Mouse (Mus musculus) liver, postnatal 0 days (tissue): Measurements from ENCODE around the gene Cd93. TPM values are rescaled to one million over a fixed set of nuclear protein-coding genes. Genes with fewer than 3 reads are reported as not detected.

Source experiments
- ATAC-seq: fragments of 200-750 bp; cut with Nextera tagmentation; 2 replicates; pipeline ENCODE4 v1.8.0; 2017; ENCODE audit warnings: mild to moderate bottlenecking, moderate library complexity
- DNase-seq: peaks from one replicate; pipeline ENCODE4 v3.0.0-alpha.2; 2016
- H3K27ac ChIP-seq: fragments of 300-500 bp; sonication (generic); 2 replicates; pipeline ENCODE4 v1.5.1; 2014; ENCODE audit warnings: antibody characterized with exemption, moderate library complexity, mild to moderate bottlenecking, low read depth
- H3K27me3 ChIP-seq: fragments of 300-500 bp; sonication (generic); 2 replicates; pipeline ENCODE4 v1.6.1; 2014; ENCODE audit warnings: low read length, control low read depth, mixed read lengths; ENCODE audit not compliant: insufficient read depth
- H3K36me3 ChIP-seq: fragments of 300-500 bp; sonication (generic); replicated peaks from 2 replicates; pipeline ENCODE4 v1.6.1; 2014; ENCODE audit warnings: mild to moderate bottlenecking, control low read depth, low read length, moderate library complexity, mixed read lengths; ENCODE audit not compliant: insufficient read depth
- H3K4me1 ChIP-seq: fragments of 300-500 bp; sonication (generic); 2 replicates; pipeline ENCODE4 v1.6.1; 2014; ENCODE audit warnings: antibody characterized with exemption, mild to moderate bottlenecking, control low read depth; ENCODE audit not compliant: insufficient read depth
- H3K4me2 ChIP-seq: fragments of 300-500 bp; sonication (generic); 2 replicates; pipeline ENCODE4 v1.6.1; 2014; ENCODE audit warnings: low read depth, mild to moderate bottlenecking, low read length, moderate library complexity, mixed read lengths
- H3K4me3 ChIP-seq: fragments of 300-500 bp; sonication (generic); 2 replicates; pipeline ENCODE4 v1.5.1; 2014; ENCODE audit warnings: low read depth, low read length
- H3K9ac ChIP-seq: fragments of 300-500 bp; sonication (generic); replicated peaks from 2 replicates; pipeline ENCODE4 v1.6.1; 2014; ENCODE audit warnings: mild to moderate bottlenecking, moderate library complexity
- H3K9me3 ChIP-seq: fragments of 300-500 bp; sonication (generic); 2 replicates; pipeline ENCODE4 v1.6.1; 2016; ENCODE audit warnings: mild to moderate bottlenecking, control low read depth, low read length, mixed read lengths
- CTCF ChIP-seq: sonication (generic); IDR thresholded peaks from 2 replicates; pipeline ENCODE4 v1.5.1; 2016; ENCODE audit warnings: antibody characterized with exemption, low read depth
- EP300 ChIP-seq: IDR thresholded peaks from 2 replicates; pipeline ENCODE4 v1.6.1; 2016; ENCODE audit warnings: antibody characterized with exemption, low read depth, mild to moderate bottlenecking
- WGBS: fragments of 180-500 bp; shearing (Covaris S2); extraction: QIAGEN DNeasy Blood & Tissue Kit; methylation state at CpG from one replicate; pipeline ENCODE4 v1.1.7; 2014; ENCODE audit not compliant: insufficient replicate concordance; 5-methylcytosine and 5-hydroxymethylcytosine counted together
- polyA plus RNA-seq: library from polyadenylated mRNA; unstranded; fragments of >200 nt; fragmentation: Nextera tagmentation; extraction: Ambion mirVana; gene quantifications from 2 replicates; pipeline ENCODE4 v1.2.1, GENCODE M21; 2015

Gene Cd93
- polyA plus RNA-seq, 1 experiment from 2014 or later, result 3.3 TPM

DNA sequence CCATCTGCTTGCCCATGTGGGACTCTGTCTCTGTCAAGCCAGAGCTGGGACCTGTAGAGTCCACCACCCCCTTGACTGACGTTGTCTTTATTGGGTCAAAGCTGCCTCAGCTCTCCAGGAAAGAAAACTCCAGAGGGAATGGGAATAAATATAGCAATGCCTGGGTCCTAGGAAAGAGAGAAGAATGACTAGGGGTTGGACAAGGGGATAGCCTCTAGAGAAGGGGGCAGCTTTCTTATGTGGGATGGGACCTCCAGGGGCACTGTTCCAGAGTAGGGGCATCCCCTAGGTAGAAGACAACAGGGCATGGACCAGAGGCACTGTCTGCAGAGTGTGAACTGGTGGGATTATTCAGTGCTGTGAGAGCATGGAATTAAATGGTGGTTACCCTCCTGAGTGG, 33.5 kb downstream of the Cd93 start:
- Histone ChIP-seq H3K4me3 (no peak overlapping the region), H3K27me3 (peaks cover 22% of the 10 kb centered on the region), H3K4me1 (peaks cover 11% of the 10 kb centered on the region; the same call in 1 of the 2 replicates), H3K27ac (no peak overlapping the region), H3K4me2 (no peak overlapping the region), H3K9me3 (no peaks in the 10 kb centered on the region), H3K9ac (no peak overlapping the region), H3K36me3 (no peaks in the 10 kb centered on the region)
- WGBS, result 65% methylated on average over 1 of the region's 1 CpGs
- no peak for TF ChIP-seq EP300
- ATAC-seq, result no peak
- DNase-seq, result no peak

DNA sequence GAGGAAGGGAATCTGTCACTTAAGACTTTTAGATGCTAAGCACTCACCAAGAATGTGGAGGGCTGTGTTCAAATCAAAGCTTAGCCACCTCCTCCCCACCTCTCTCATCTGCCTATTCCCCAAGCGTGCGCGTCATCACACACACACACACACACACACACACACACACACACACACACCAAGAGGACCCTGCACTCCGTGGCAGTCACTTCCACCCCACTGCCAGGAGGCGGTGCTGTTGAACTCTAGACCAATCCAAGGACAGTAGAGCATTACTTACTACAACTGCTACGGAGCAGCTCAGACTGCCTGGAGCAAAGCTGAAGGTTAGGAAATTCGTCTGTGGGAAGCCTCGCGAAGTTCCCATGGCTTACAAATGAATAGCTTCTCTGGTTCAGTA, 34.2 kb downstream of the Cd93 start:
- Histone ChIP-seq H3K9ac (no peak overlapping the region), H3K27ac (no peak overlapping the region), H3K4me3 (no peak overlapping the region), H3K4me1 (peaks cover 11% of the 10 kb centered on the region; the same call in 1 of the 2 replicates), H3K27me3 (peaks cover 22% of the 10 kb centered on the region), H3K36me3 (no peaks in the 10 kb centered on the region), H3K4me2 (no peak overlapping the region), H3K9me3 (no peaks in the 10 kb centered on the region)
- ATAC-seq, result peak; percentile 72
- TF ChIP-seq EP300 (no peak), CTCF (peak; percentile 93)
- WGBS, result 6% methylated on average over 9 of the region's 9 CpGs
- DNase-seq, result peak; percentile 82

DNA sequence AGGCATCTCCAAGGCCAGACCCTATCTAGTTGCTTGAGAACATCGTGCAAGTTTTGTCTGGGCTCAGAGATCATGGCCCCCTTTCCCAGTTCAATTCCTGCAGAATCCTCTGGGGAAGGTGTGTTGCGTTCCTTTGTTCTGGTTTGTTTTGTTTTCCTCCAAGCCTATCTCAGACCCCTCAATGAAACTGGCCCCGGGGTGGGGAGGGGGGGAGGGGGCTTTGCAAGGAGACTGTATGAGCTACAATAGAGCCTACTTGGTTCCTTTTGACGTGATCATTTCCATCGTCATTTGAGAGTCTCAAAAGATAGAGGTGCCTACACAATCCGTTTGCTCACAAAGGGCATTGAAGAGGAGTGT, 34.6 kb downstream of the Cd93 start:
- Histone ChIP-seq H3K4me2 (peak overlapping the region; percentile 68), H3K27ac (peak overlapping the region; percentile 76; the same call in 1 of the 2 replicates), H3K4me3 (peak overlapping the region; percentile 53; the same call in 1 of the 2 replicates), H3K9me3 (no peaks in the 10 kb centered on the region), H3K4me1 (peaks cover 11% of the 10 kb centered on the region; the same call in 1 of the 2 replicates), H3K36me3 (no peaks in the 10 kb centered on the region), H3K27me3 (peaks cover 22% of the 10 kb centered on the region), H3K9ac (no peak overlapping the region)
- DNase-seq, result no peak
- TF ChIP-seq EP300 (no peak), CTCF (no peak)
- ATAC-seq, result no peak
- 9% methylated on average over 6 of the region's 6 CpGs for WGBS

DNA sequence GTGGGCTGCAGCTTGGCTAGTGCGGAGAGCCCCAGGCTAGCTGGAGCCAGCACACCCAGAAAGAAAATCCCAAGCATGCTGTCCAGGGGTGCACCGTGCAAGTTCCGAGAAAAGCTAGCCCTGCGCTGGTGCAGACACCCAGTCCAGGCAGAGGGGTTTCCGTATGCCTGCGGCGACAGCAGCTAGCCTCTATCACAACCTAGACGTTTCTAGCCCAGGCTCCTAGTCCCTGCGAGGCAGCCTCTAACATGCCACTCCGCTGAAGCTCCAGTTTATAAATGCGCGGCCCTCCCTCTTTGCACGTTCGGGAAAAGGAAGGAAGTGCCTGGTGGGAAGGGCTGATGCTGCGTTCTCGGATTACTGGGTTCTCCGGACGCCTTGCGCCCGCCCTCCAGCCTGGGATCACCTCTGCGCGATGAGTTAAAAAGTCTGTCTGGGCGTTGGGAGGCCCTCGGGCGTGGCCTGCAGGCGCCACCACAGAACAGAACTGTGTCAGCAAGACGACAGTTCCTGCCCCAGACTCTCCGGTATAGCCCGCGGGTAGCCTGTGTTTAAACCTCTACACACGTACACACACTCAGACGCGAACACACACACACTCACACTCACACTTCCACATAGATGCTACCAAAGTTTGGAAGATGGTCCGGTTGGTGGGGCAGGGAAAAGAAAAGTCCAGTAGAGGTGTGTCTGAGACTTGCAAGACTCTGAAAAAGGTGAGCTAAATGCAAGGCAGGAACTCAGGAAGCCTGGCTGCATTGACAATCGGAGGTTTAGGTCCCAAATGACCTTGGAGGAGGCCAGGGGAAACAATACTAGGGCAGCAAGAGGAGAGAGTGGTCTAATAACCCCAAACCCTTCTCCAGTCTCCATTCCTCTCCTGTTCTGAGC, 35.2 kb downstream of the Cd93 start, which contains the start of gene Thbd:
Gene Thbd, minus strand, starts transcription at position 319 of the 891 bp plus-strand sequence.
- Histone ChIP-seq H3K9me3 (no peaks in the 10 kb centered on the region), H3K27ac (peak within 1 kb of the TSS; percentile 76), H3K27me3 (peaks cover 22% of the 10 kb centered on the region), H3K9ac (peak within 1 kb of the TSS; percentile 51), H3K4me3 (peak within 1 kb of the TSS; percentile 53), H3K4me2 (peak within 1 kb of the TSS; percentile 68), H3K36me3 (no peaks in the 10 kb centered on the region), H3K4me1 (peaks cover 11% of the 10 kb centered on the region; the same call in 1 of the 2 replicates)
- 2% methylated on average over 35 of the region's 35 CpGs for WGBS
- DNase-seq (peak; percentile 56), ATAC-seq (peak; percentile 59)
- no peak for TF ChIP-seq CTCF
- no peak for TF ChIP-seq EP300

DNA sequence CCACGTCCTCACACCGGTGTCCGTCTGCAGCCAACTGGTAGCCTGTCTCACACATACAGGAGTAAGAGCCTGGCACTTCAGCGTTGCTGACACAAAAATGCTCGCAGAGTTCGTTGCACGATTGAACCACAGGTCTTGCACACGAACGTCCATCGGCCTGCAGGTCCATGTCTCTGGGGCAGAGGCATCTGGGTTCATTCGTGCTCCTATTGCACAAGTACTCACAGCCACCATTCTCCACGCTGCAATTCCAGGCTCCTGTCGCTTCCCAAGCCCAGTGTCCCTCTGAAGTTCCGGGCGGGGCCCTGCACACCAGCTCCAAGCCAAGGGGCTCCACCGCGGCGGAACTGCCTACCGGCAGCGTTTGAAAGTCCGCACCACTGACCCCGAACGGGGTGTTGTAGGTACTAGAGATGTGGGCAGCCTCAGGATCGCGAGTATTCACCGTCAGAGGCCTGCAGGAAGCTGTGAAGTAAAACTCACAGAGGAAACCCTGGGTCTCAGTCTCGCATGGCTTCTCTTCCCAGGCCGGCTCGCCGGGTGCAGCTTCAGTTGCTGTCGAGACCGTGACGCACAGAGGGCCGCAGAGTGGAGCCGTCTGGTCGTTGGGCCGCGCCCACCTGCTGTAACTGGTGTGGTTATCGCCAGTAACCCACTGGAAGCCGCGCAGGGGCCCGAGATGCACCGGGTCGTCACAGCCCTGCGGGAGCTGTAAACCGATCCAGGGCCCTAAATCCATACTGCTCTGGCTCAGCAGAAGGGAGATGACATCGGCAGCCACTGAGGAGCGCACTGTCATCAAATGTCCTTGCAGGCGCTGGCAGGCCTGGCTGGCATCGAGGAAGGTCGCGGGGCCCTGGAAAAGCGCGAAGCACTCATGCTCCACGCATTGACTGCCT, 36.1 kb downstream of the Cd93 start:
- DNase-seq (peak; percentile 63), ATAC-seq (peak; percentile 51)
- Histone ChIP-seq H3K9ac (peak overlapping the region; percentile 51), H3K27me3 (peaks cover 22% of the 10 kb centered on the region), H3K4me2 (peak overlapping the region; percentile 68), H3K36me3 (no peaks in the 10 kb centered on the region), H3K4me3 (peak overlapping the region; percentile 53), H3K9me3 (no peaks in the 10 kb centered on the region), H3K27ac (peak overlapping the region; percentile 76), H3K4me1 (peaks cover 11% of the 10 kb centered on the region; the same call in 1 of the 2 replicates)
- no peak for TF ChIP-seq CTCF
- TF ChIP-seq EP300, result no peak
- 2% methylated on average over 55 of the region's 55 CpGs for WGBS
